Mouse (Mus musculus) hindbrain, postnatal 0 days (tissue): ENCODE results near the gene Gm20605. TPM values are rescaled to one million over a fixed set of nuclear protein-coding genes. Genes with fewer than 3 reads are reported as not detected.

Experiments
- ATAC-seq: fragments of 200-750 bp; cut with Nextera tagmentation; 2 replicates; pipeline ENCODE4 v1.8.0; 2017; ENCODE audit warnings: mild to moderate bottlenecking, moderate TSS enrichment, moderate library complexity
- DNase-seq: peaks from one replicate; pipeline ENCODE4 v3.0.0-alpha.2; 2015; ENCODE audit warnings: low spot score
- H3K27ac ChIP-seq: fragments of 300-500 bp; sonication (generic); 2 replicates; pipeline ENCODE4 v1.5.1; 2014; ENCODE audit warnings: mild to moderate bottlenecking
- H3K27me3 ChIP-seq: fragments of 300-500 bp; sonication (generic); 2 replicates; pipeline ENCODE4 v1.6.1; 2014; ENCODE audit warnings: low read length, mixed read lengths; ENCODE audit not compliant: insufficient read depth
- H3K36me3 ChIP-seq: fragments of 300-500 bp; sonication (generic); 2 replicates; pipeline ENCODE4 v1.6.1; 2014; ENCODE audit warnings: low read length, mixed read lengths; ENCODE audit not compliant: insufficient read depth
- H3K4me1 ChIP-seq: fragments of 300-500 bp; sonication (generic); 2 replicates; pipeline ENCODE4 v1.6.1; 2014; ENCODE audit warnings: antibody characterized with exemption, low read length, mixed read lengths; ENCODE audit not compliant: insufficient read depth
- H3K4me2 ChIP-seq: fragments of 300-500 bp; sonication (generic); 2 replicates; pipeline ENCODE4 v1.6.1; 2014; ENCODE audit warnings: low read depth, mild to moderate bottlenecking, low read length, moderate library complexity, mixed read lengths
- H3K4me3 ChIP-seq: fragments of 300-500 bp; sonication (generic); 2 replicates; pipeline ENCODE4 v1.5.1; 2014; ENCODE audit warnings: low read length
- H3K9ac ChIP-seq: fragments of 300-500 bp; sonication (generic); replicated peaks from 2 replicates; pipeline ENCODE4 v1.6.1; 2014; ENCODE audit warnings: mild to moderate bottlenecking, low read length, moderate library complexity, mixed read lengths
- H3K9me3 ChIP-seq: fragments of 300-500 bp; sonication (generic); 2 replicates; pipeline ENCODE4 v1.6.1; 2016; ENCODE audit warnings: low read length, mixed read lengths
- CTCF ChIP-seq: IDR thresholded peaks from 2 replicates; pipeline ENCODE4 v1.5.1; 2016; ENCODE audit warnings: antibody characterized with exemption, control low read depth, low read depth
- WGBS: fragments of 180-500 bp; shearing (Covaris S2); extraction: QIAGEN DNeasy Blood & Tissue Kit; methylation state at CpG from one replicate; pipeline ENCODE4 v1.1.7; 2014; 5-methylcytosine and 5-hydroxymethylcytosine counted together
- polyA plus RNA-seq: library from polyadenylated mRNA; unstranded; fragments of >200 nt; fragmentation: Nextera tagmentation; extraction: Ambion mirVana; gene quantifications from 2 replicates; pipeline ENCODE4 v1.2.1, GENCODE M21; 2015
- total RNA-seq: library from RNA; depleted of rRNA; stranded (reverse); fragments of >200 nt; gene quantifications from 2 replicates; pipeline ENCODE4 v1.2.3, GENCODE M21; 2014

Gene Gm20605
- total and polyA plus RNA-seq, 2 experiments from 2014 or later = 3.4 to 5.3 TPM

GRCm38 (mm10) chr5:137654746-137655145, 25.8 kb downstream of the Gm20605 start:
- H3K4me2 ChIP-seq = no peak overlapping the region
- H3K4me3 ChIP-seq = no peak overlapping the region
- no peaks in the 10 kb centered on the region for H3K4me1 ChIP-seq
- 72% methylated on average over 7 of the region's 7 CpGs for WGBS
- no peak overlapping the region for H3K27ac ChIP-seq
- no peaks in the 10 kb centered on the region for H3K27me3 ChIP-seq
- no peaks in the 10 kb centered on the region for H3K9me3 ChIP-seq
- peak; percentile 53 for DNase-seq
- peaks cover 9% of the 10 kb centered on the region; the same call in 1 of the 2 replicates for H3K36me3 ChIP-seq
- no peak overlapping the region for H3K9ac ChIP-seq
- ATAC-seq = no peak
- TF ChIP-seq CTCF = peak; percentile 70

GRCm38 (mm10) chr5:137656977-137657376, 28.0 kb downstream of the Gm20605 start:
- Histone ChIP-seq H3K9ac (no peak overlapping the region), H3K27ac (0 out of 2 replicates have a peak overlapping the region, but pooled peaks have one; percentile 26), H3K9me3 (no peaks in the 10 kb centered on the region), H3K4me1 (no peaks in the 10 kb centered on the region), H3K36me3 (peaks cover 11% of the 10 kb centered on the region; the same call in 1 of the 2 replicates), H3K4me3 (no peak overlapping the region), H3K4me2 (no peak overlapping the region), H3K27me3 (no peaks in the 10 kb centered on the region)
- DNase-seq = peak; percentile 92
- peak; percentile 78 for ATAC-seq
- 19% methylated on average over 6 of the region's 6 CpGs for WGBS
- peak; percentile 88 for TF ChIP-seq CTCF

GRCm38 (mm10) chr5:137660064-137660688, 31.2 kb downstream of the Gm20605 start:
- Histone ChIP-seq H3K9ac (no peak overlapping the region), H3K27me3 (no peaks in the 10 kb centered on the region), H3K4me2 (no peak overlapping the region), H3K4me1 (no peaks in the 10 kb centered on the region), H3K9me3 (no peaks in the 10 kb centered on the region), H3K27ac (no peak overlapping the region), H3K4me3 (no peak overlapping the region), H3K36me3 (peaks cover 31% of the 10 kb centered on the region)
- DNase-seq (no peak), ATAC-seq (no peak)
- 93% methylated on average over 6 of the region's 6 CpGs for WGBS
- no peak for TF ChIP-seq CTCF

- Histone ChIP-seq H3K9ac (no peak overlapping the region), H3K27me3 (no peaks in the 10 kb centered on the region), H3K4me2 (no peak overlapping the region), H3K27ac (no peak overlapping the region), H3K4me3 (no peak overlapping the region), H3K9me3 (no peaks in the 10 kb centered on the region), H3K36me3 (peaks cover 38% of the 10 kb centered on the region), H3K4me1 (no peaks in the 10 kb centered on the region)
- ATAC-seq = no peak
- DNase-seq = no peak
- 71% methylated on average over 9 of the region's 9 CpGs for WGBS
- no peak for TF ChIP-seq CTCF
These were observed 34.1 kb downstream of the Gm20605 start for GRCm38 (mm10) chr5:137663057-137663456.

- H3K4me1 ChIP-seq = no peaks in the 10 kb centered on the region
- peak overlapping the region; percentile 38; the same call in 1 of the 2 replicates for H3K27ac ChIP-seq
- no peak overlapping the region for H3K4me3 ChIP-seq
- 38% methylated on average over 10 of the region's 10 CpGs for WGBS
- no peak for TF ChIP-seq CTCF
- H3K4me2 ChIP-seq = no peak overlapping the region
- no peaks in the 10 kb centered on the region for H3K9me3 ChIP-seq
- DNase-seq (peak; percentile 68), ATAC-seq (peak; percentile 83)
- no peaks in the 10 kb centered on the region for H3K27me3 ChIP-seq
- H3K36me3 ChIP-seq = peaks cover 15% of the 10 kb centered on the region; the same call in 1 of the 2 replicates
- no peak overlapping the region for H3K9ac ChIP-seq
These were observed 40.0 kb downstream of the Gm20605 start for GRCm38 (mm10) chr5:137668971-137669370.

GRCm38 (mm10) chr5:137670240-137670639, 41.3 kb downstream of the Gm20605 start:
- H3K9me3 ChIP-seq = no peaks in the 10 kb centered on the region
- H3K4me2 ChIP-seq = no peak overlapping the region
- H3K4me3 ChIP-seq = no peak overlapping the region
- WGBS = 90% methylated on average over 1 of the region's 1 CpGs
- TF ChIP-seq CTCF = peak; percentile 64
- no peak overlapping the region for H3K27ac ChIP-seq
- no peaks in the 10 kb centered on the region for H3K27me3 ChIP-seq
- H3K4me1 ChIP-seq = no peaks in the 10 kb centered on the region
- no peak overlapping the region for H3K9ac ChIP-seq
- ATAC-seq (no peak), DNase-seq (peak; percentile 25)
- peaks cover 6% of the 10 kb centered on the region; the same call in 1 of the 2 replicates for H3K36me3 ChIP-seq
